Mouse (Mus musculus) frontal cortex, postnatal 36 days (tissue): Measurements from ENCODE around the gene Suclg2.

ENCODE experiments used
- DNase-seq, 2 experiments: peaks; one replicate each; pipeline ENCODE4 v3.0.0; 2022; ENCODE audit warnings: low spot score in 2 of 2

Gene Suclg2

DNA sequence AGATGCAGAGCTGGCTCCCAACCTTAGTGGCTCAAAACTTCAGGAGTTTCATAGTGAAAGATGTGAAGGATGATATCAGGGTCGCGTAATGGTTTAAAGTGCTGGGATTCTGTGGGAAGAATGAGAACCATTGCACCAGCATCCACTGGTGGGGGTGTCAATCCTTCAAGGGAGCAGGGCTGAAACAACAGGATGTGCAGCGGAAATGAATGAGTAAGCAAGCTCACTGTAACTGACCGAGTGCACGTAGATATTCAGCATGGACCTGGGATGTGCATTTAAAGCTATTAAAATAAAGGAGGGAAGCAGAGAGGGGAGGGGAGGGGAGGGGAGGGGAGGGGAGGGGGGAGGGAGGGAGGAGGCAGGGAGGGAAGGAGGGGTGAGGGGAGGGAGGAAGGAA, 18.4 kb downstream of the Suclg2 start:
- no peak for DNase-seq

- DNase-seq, result no peak
Measured at GRCm38 (mm10) chr6:95699326-95699725, 19.3 kb downstream of the Suclg2 start.

DNA sequence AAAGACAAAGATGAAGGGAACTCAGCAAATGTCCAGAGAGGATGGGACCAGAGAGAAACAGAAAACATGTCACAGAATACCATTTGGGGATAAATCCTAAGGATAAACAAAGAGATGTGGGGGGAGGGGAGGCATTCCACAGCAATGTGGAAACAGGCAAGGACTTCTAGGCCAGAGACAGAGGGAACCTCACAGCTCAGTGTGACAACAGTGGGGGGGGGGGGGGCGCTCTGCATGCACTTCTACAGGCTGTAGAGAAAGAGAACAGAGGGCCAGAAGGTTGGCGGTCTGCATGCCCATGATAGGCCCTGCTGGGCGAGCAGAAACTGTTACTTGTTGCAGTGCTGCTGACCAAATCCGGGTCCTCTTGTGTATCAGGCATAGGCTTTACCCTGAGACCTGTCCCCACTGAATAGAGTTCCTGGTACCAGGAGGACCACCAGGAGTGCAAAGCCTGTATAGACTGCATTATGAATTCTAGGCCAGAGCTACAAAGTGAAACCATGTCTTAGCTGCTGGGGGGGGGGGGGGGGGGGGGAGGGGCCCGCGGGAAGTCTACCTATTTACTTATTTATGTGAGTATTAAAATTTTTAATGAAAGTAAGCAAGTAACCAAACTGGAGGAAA, 20.0 kb downstream of the Suclg2 start:
- no peak for DNase-seq

GRCm38 (mm10) chr6:95694910-95695309, 23.7 kb downstream of the Suclg2 start:
- no peak for DNase-seq

DNA sequence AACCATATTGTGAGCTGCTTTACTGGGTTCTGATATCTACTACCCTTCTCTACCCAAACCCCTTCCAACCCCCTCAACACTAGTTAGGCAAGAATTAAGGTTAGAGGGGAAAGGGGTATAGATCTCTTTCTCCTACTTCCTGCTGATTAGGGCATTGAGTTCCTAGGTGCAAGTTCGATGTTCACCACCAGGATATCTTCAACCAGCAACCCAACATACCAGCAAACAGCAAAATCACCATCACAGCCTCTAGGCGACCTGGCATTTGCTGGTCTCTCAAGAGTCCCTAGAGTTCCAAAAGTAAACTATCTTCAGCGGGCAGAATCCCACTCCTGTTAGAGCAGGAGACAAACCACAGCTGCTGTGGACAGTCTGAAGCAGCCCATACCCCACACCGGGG, 33.4 kb downstream of the Suclg2 start:
- DNase-seq, result no peak

GRCm38 (mm10) chr6:95679718-95680117, 38.9 kb downstream of the Suclg2 start:
- no peak for DNase-seq

- no peak for DNase-seq
Measured at GRCm38 (mm10) chr6:95679261-95679660, 39.3 kb downstream of the Suclg2 start.

- no peak for DNase-seq
Measured at GRCm38 (mm10) chr6:95676951-95677350, 41.6 kb downstream of the Suclg2 start.

DNA sequence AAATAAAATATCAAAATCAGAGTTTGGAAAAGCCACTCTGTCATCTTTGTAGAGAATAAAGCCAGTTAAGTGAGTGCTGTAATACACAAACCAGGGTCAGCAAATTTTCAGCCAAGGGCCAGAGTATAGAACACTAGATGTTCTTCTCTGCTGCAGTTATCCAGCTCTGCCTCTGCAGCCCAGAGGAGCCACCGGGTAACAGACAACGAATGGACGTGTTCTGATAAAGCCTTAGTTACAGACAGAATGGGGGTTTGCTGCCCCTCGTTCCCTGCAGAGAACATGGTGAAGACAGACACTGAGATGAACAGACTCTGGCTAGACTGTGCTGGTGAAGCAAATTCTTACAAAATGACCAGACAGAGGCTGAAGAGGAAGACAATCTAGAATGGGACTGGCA, 42.2 kb downstream of the Suclg2 start:
- DNase-seq, result no peak

DNA sequence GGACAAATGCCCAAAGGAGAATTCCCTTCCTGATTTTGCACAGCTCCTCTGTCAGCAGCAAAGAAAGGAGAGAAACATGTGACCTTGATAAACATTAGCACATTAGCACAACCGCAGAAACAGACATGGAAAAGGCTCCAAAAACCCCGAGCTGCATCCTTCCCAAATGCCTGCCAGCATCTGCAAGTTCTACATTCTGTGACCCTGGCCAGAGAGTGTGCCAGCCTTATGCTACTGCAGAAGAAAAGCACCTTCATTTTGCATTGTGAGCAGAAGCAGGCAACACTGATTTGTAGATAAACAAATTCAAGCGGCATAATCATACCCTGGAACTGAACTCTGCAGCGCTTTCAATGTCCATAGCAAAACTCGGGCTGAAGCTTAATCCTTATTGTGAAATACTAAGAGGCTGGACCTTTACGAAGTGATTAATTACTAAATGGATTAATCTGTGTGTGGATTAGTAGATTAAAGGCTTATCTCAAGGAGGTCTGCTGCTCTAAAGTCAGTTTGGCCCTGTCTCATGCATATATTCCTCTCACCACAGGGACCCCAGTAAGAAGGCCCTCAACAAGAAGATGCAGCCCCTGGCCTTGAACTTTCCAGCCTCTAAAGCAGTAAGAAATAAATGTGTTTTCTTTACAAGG, 43.4 kb downstream of the Suclg2 start:
- no peak for DNase-seq

DNA sequence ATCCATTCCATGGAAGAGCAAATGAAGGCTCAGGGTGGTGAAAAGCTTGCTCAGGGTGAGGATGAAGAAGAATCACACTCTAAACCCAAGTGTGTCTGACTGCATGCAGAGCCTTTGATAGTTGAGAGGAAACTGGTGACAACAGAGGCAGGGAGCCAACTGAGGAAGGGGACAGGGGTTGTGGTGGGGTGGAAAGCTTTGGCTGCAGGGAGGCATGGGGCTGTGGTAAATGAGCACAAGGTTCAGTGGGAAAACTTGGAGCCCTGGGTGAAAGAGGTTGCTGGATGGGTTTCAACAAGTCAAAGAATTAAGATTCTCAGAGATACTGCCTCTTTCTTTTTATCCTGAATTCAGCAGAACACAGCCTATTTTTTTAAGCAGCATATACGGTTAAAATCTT, 43.9 kb downstream of the Suclg2 start:
- DNase-seq, result no peak

DNA sequence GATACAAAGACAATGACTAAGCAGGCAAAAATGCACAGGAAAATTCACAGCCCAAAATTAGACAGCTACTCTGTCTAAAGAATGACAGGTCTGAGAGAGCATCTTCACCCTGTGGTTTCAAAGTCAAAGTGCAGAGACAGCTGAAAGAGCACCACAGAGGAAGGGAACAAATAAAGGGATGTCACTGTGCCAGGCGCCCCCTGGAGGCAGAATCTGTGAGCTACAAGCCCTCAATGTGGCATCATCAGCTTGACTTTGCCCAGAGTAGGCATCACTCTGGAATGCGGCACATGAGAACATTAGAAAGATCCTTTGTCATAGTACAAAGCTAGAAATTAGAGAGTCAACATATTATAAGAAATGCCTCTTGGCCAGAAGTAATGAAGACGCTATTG, 49.3 kb downstream of the Suclg2 start:
- peak; percentile 16 to 22 for DNase-seq

GRCm38 (mm10) chr6:95668629-95669334, 49.8 kb downstream of the Suclg2 start:
- no peak for DNase-seq

- DNase-seq, result no peak
Measured at GRCm38 (mm10) chr6:95657671-95658070, 60.9 kb downstream of the Suclg2 start.

DNA sequence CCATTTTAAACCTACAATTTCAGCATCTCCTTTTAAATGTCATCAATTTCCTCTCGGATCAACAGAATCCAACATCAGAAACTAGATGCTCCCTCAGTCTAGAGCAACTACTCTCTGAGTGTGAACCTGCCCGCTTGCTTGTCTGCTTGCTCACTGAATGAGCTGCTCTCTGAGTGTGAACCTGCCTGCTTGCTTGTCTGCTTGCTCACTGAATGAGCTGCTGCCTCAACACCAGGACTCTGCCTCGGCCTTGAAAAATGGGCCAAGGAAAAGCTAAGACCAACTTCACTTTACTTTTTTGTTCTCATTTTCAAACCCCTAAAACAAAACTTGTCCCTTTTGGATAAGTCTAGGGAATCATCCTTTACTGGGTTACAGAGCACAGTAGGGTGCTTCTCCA, 64.9 kb downstream of the Suclg2 start:
- DNase-seq, result no peak

GRCm38 (mm10) chr6:95652774-95653173, 65.8 kb downstream of the Suclg2 start:
- DNase-seq, result no peak

DNA sequence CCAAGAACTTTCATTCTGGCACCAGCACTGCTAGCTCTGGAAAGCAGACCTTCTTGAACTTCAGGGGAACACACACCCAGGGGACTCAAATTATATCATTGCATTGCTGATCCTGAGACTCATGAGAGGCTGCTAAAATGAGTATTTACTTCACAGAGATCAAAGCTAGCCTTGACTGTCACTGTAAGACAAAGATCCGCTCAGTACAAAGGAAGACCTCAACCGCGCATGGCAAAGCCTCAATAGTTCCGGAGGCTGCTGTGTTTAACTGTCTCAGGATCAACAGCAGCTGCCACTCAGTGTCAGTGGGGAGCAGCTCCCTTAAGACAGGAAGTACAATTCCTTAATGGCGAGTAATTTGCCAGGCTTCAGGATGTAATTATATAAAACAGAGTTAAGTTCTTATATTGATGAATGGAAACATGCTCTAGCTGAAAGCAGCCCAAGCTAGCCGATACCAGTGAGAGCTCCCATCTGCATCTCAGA, 67.2 kb downstream of the Suclg2 start:
- DNase-seq, result no peak

DNA sequence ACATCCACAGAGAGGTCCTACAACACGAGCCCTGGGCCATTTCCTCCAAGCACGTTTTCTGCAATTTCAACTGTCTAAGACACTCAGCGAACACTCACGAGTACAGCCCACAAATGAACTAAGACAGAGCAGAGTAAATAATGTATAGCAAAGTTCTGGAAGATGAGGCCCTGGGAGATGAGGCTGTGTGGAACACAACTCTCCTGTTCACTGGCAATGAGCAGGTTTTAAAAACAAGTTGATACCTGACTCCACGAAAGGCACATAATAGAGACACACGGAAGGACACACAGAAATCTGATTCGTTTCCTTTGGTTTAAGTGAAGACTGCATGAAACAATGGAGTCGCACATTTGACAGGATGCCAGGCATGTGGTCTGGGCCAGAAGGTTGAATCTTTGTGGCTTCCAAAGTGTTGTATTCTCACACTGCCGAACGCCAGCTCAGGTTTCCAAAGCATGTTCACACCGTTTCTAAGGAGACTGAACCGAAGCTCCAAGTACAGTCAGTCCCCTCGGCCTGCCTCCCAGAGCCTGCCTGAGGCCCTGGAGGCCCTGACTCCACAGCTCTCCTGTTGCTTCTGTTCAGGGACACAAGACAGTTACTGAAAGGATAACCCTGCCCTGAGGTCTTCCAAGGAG, 68.4 kb downstream of the Suclg2 start:
- no peak for DNase-seq

GRCm38 (mm10) chr6:95649123-95649663, 69.4 kb downstream of the Suclg2 start:
- DNase-seq, result no peak

GRCm38 (mm10) chr6:95637416-95637815, 81.2 kb downstream of the Suclg2 start:
- no peak for DNase-seq

GRCm38 (mm10) chr6:95635411-95635810, 83.2 kb downstream of the Suclg2 start:
- DNase-seq, result peak; percentile 9 to 53

DNA sequence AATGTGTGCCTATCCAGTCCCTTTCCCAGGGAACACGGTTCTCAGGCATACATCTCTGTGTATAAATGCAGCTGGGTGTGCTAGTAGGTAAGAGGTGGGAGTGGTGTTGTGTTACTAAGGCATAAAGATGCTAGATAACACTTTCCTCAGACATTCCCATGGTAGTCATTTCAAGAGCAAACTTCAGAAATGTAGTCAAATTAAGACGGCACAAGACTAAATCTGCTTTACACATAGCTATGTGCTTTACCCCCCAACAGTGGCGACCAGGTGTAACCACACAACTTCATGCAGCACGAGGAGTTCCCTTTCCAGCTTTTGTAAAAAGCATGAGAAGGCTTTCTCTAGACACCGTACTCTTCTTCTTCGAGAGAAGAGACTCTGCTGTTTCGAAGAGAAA, 89.5 kb downstream of the Suclg2 start:
- DNase-seq, result no peak
